Mouse (Mus musculus) forebrain, embryonic 13.5 days (tissue): Measurements from ENCODE around the gene Inhbc. TPM values are rescaled to one million over a fixed set of nuclear protein-coding genes. Genes with fewer than 3 reads are reported as not detected.

Experiments
- ATAC-seq: fragments of 200-750 bp; cut with Nextera tagmentation; 2 replicates; pipeline ENCODE4 v1.8.0; 2017
- H3K27ac ChIP-seq: fragments of 300-500 bp; sonication (generic); 2 replicates; pipeline ENCODE4 v1.5.1; 2015; ENCODE audit warnings: inconsistent platforms, mild to moderate bottlenecking, moderate library complexity
- H3K27me3 ChIP-seq: fragments of 300-500 bp; sonication (generic); 2 replicates; pipeline ENCODE4 v1.6.1; 2015; ENCODE audit warnings: mild to moderate bottlenecking, inconsistent platforms
- H3K36me3 ChIP-seq: fragments of 300-500 bp; sonication (generic); 2 replicates; pipeline ENCODE4 v1.6.1; 2015; ENCODE audit warnings: mild to moderate bottlenecking, inconsistent platforms; ENCODE audit not compliant: poor library complexity, severe bottlenecking
- H3K4me1 ChIP-seq: fragments of 300-500 bp; sonication (generic); 2 replicates; pipeline ENCODE4 v1.6.1; 2015; ENCODE audit warnings: inconsistent platforms
- H3K4me2 ChIP-seq: fragments of 300-500 bp; sonication (generic); 2 replicates; pipeline ENCODE4 v1.6.1; 2015; ENCODE audit warnings: inconsistent platforms, mild to moderate bottlenecking, moderate library complexity
- H3K4me3 ChIP-seq: fragments of 300-500 bp; sonication (generic); 2 replicates; pipeline ENCODE4 v1.5.1; 2015; ENCODE audit warnings: mild to moderate bottlenecking, inconsistent platforms
- H3K9ac ChIP-seq: fragments of 300-500 bp; sonication (generic); 2 replicates; pipeline ENCODE4 v1.6.1; 2015; ENCODE audit warnings: mild to moderate bottlenecking, inconsistent platforms
- H3K9me3 ChIP-seq: fragments of 300-500 bp; sonication (generic); replicated peaks from 2 replicates; pipeline ENCODE4 v1.6.1; 2016; ENCODE audit warnings: inconsistent platforms
- WGBS: fragments of 180-500 bp; shearing (Covaris S2); methylation state at CpG from one replicate; pipeline ENCODE4 v1.1.7; 2015; 5-methylcytosine and 5-hydroxymethylcytosine counted together
- polyA plus RNA-seq: library from polyadenylated mRNA; unstranded; fragments of >200 nt; fragmentation: Nextera tagmentation; extraction: Ambion mirVana; gene quantifications from 2 replicates; pipeline ENCODE4 v1.2.1, GENCODE M21; 2015

The Inhbc gene
- polyA plus RNA-seq, 1 experiment from 2014 or later = not detected

- ATAC-seq = peak; percentile 68; the same call in 1 of the 2 replicates
- peak overlapping the region; percentile 52; the same call in 1 of the 2 replicates for H3K9ac ChIP-seq
- H3K27me3 ChIP-seq = 0 out of 2 replicates have a peak, but pooled peaks cover 15% of the 10 kb centered on the region
These were observed 19.5 kb downstream of the Inhbc start for GRCm38 (mm10) chr10:127350594-127351284.

GRCm38 (mm10) chr10:127349810-127350209 is 20.4 kb downstream of the Inhbc start:
- 80% methylated on average over 8 of the region's 8 CpGs for WGBS
- H3K4me1 ChIP-seq = 0 out of 2 replicates have a peak, but pooled peaks cover 5% of the 10 kb centered on the region

More at GRCm38 (mm10) chr10:127350594-127351284, 19.5 kb downstream of the Inhbc start:
- no peak overlapping the region for H3K27ac ChIP-seq
- peak overlapping the region; percentile 51 for H3K4me2 ChIP-seq
- 16% methylated on average over 24 of the region's 24 CpGs for WGBS
- H3K9me3 ChIP-seq = no peaks in the 10 kb centered on the region
- no peaks in the 10 kb centered on the region for H3K36me3 ChIP-seq
- H3K4me1 ChIP-seq = 0 out of 2 replicates have a peak, but pooled peaks cover 5% of the 10 kb centered on the region
- peak overlapping the region; percentile 17; the same call in 1 of the 2 replicates for H3K4me3 ChIP-seq

GRCm38 (mm10) chr10:127348957-127349356 is 21.3 kb downstream of the Inhbc start:
- 0 out of 2 replicates have a peak, but pooled peaks cover 5% of the 10 kb centered on the region for H3K4me1 ChIP-seq
- no peaks in the 10 kb centered on the region for H3K36me3 ChIP-seq
- H3K27ac ChIP-seq = no peak overlapping the region
- H3K27me3 ChIP-seq = 0 out of 2 replicates have a peak, but pooled peaks cover 15% of the 10 kb centered on the region
- whole genome bisulfite sequencing = 67% methylated on average over 4 of the region's 4 CpGs
- no peak overlapping the region for H3K9ac ChIP-seq
- ATAC-seq = no peak
- H3K4me2 ChIP-seq = no peak overlapping the region
- H3K9me3 ChIP-seq = 0 out of 2 replicates have a peak, but pooled peaks cover 6% of the 10 kb centered on the region
- H3K4me3 ChIP-seq = no peak overlapping the region

More at GRCm38 (mm10) chr10:127349810-127350209, 20.4 kb downstream of the Inhbc start:
- H3K4me3 ChIP-seq = no peak overlapping the region
- 0 out of 2 replicates have a peak, but pooled peaks cover 6% of the 10 kb centered on the region for H3K9me3 ChIP-seq
- no peak for ATAC-seq
- 0 out of 2 replicates have a peak, but pooled peaks cover 15% of the 10 kb centered on the region for H3K27me3 ChIP-seq
- no peak overlapping the region for H3K27ac ChIP-seq
- no peak overlapping the region for H3K9ac ChIP-seq
- H3K36me3 ChIP-seq = no peaks in the 10 kb centered on the region
- H3K4me2 ChIP-seq = no peak overlapping the region

- H3K36me3 ChIP-seq = no peaks in the 10 kb centered on the region
- H3K9me3 ChIP-seq = 0 out of 2 replicates have a peak, but pooled peaks cover 6% of the 10 kb centered on the region
- no peak overlapping the region for H3K4me3 ChIP-seq
- H3K4me1 ChIP-seq = peaks cover 18% of the 10 kb centered on the region
- H3K27ac ChIP-seq = no peak overlapping the region
- no peak overlapping the region for H3K4me2 ChIP-seq
- ATAC-seq = no peak
- 85% methylated on average over 3 of the region's 3 CpGs for WGBS
- H3K27me3 ChIP-seq = peaks cover 18% of the 10 kb centered on the region
- no peak overlapping the region for H3K9ac ChIP-seq
These were observed 24.1 kb downstream of the Inhbc start for GRCm38 (mm10) chr10:127346173-127346572.

- H3K27me3 ChIP-seq = peaks cover 32% of the 10 kb centered on the region
- 66% methylated on average over 3 of the region's 3 CpGs for WGBS
- no peak overlapping the region for H3K9ac ChIP-seq
These were observed 27.2 kb downstream of the Inhbc start for GRCm38 (mm10) chr10:127343029-127343428.

DNA sequence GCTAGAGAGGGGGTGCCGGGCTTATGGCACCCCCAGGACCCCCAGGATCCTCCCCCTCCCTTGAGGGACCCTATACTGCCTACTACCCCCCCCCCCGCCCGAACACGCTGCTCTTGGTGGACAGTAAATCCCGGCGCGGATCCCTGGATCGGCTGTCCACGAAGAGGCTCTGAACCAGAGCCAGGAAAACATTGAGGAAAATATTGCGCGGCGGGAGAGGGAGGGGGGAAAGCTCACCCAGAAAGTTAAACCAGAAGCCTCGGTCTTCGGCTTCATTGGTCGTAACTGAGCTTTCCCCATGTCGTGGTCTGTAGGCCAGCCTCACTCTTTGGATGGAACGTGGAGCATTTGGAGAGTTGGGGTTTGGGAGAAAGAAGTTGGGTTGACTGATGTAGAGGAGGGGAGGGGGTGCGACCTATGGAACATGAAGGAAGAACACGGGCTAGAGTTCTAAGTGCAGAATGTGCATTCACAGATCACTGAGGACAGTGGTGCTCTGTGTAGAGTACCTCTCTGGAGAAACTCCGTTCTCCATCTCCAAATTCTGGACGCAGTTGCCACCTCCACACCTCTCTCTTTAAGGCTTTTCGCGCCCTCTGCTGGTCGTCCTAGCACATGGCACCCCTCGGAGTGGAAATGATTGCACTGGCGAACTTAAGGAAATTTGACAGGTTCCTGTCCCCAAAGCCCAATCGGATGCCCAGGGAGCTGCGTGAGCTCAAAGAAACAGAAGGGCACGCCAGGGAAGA is 28.2 kb downstream of the Inhbc start, which contains the start of gene Gli1:
Gene Gli1 (minus strand): TSS at position 84 of the 749 bp plus-strand sequence.
- ATAC-seq = peak; percentile 63
- Histone ChIP-seq H3K9me3 (0 out of 2 replicates have a peak, but pooled peaks cover 6% of the 10 kb centered on the region), H3K27ac (no peak within 1 kb of the TSS; the same call in 1 of the 2 replicates), H3K27me3 (peaks cover 37% of the 10 kb centered on the region), H3K4me1 (peaks cover 37% of the 10 kb centered on the region), H3K4me3 (peak within 1 kb of the TSS; percentile 40), H3K4me2 (peak within 1 kb of the TSS; percentile 73), H3K36me3 (no peaks in the 10 kb centered on the region), H3K9ac (peak within 1 kb of the TSS; percentile 26; the same call in 1 of the 2 replicates)
- under 1% methylated on average over 29 of the region's 29 CpGs for WGBS

More at GRCm38 (mm10) chr10:127343029-127343428, 27.2 kb downstream of the Inhbc start:
- Histone ChIP-seq H3K9me3 (0 out of 2 replicates have a peak, but pooled peaks cover 6% of the 10 kb centered on the region), H3K36me3 (no peaks in the 10 kb centered on the region), H3K27ac (no peak overlapping the region), H3K4me3 (no peak overlapping the region), H3K4me1 (peaks cover 37% of the 10 kb centered on the region), H3K4me2 (no peak overlapping the region)
- ATAC-seq = no peak

DNA sequence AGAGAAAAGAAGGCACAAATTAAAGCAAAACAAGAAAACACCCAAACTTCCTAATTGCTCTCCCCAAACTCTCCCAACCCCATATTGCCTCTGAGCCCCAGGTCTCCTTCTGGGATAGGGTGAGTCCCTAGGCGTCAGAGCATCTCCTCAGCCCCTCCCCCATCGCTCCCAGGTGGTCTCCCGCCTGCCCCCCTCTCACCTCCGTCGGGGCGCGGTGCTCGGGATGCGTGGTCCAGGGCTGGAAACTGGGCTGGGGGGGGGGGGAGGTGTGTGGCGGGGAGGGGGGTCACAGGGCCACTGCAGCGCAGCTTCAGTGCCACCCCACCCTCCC is 28.9 kb downstream of the Inhbc start:
- no peak overlapping the region; the same call in 1 of the 2 replicates for H3K27ac ChIP-seq
- 0% methylated on average over 5 of the region's 11 CpGs for WGBS
- H3K4me2 ChIP-seq = peak overlapping the region; percentile 73
- 0 out of 2 replicates have a peak, but pooled peaks cover 6% of the 10 kb centered on the region for H3K9me3 ChIP-seq
- H3K9ac ChIP-seq = peak overlapping the region; percentile 26; the same call in 1 of the 2 replicates
- H3K27me3 ChIP-seq = peaks cover 40% of the 10 kb centered on the region
- no peak for ATAC-seq
- H3K36me3 ChIP-seq = no peaks in the 10 kb centered on the region
- H3K4me1 ChIP-seq = peaks cover 37% of the 10 kb centered on the region
- peak overlapping the region; percentile 40 for H3K4me3 ChIP-seq

DNA sequence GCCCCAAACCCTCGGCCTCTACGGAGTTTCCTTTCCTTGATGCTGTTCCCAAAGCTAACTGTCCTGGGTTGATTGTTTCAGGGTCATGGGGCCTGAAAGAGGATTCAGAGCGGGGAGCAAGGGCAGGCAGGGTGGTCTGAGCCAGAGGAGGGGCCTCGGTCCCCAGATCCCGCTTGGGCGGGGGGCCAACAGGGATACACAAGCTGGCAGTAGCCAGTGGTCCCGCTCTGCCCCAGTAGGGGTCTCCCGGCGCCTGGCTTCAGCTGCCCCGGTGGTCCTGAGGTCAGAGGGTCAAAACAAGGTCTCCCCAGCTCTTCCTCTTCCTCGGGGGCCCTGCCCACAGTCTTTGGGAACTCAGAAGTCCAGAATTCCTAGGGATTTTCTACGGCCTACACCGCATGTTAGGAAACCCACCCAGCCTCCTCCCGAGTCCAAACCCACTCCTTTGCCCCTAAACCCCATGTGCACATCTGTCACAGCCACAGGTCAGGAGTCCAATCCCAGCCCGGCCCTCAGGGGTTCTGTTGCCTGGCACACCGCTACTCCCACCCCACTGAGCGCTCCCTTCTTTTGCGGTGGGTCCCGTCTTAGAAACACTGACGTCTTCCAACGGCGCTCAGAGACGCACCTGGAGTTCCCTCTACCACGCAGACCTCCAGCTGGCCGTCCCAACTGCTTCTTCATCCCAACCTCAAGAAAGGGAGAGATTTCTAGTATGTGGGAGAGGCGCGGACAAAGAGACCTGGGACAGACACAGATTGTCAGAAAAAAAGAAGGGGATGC is 29.5 kb downstream of the Inhbc start:
- Histone ChIP-seq H3K27ac (no peak overlapping the region; the same call in 1 of the 2 replicates), H3K4me3 (peak overlapping the region; percentile 40), H3K9me3 (0 out of 2 replicates have a peak, but pooled peaks cover 6% of the 10 kb centered on the region), H3K4me1 (peaks cover 37% of the 10 kb centered on the region), H3K36me3 (no peaks in the 10 kb centered on the region), H3K9ac (0 out of 2 replicates have a peak overlapping the region, but pooled peaks have one; percentile 38), H3K27me3 (peaks cover 40% of the 10 kb centered on the region), H3K4me2 (peak overlapping the region; percentile 73)
- no peak for ATAC-seq
- under 1% methylated on average over 27 of the region's 27 CpGs for WGBS

DNA sequence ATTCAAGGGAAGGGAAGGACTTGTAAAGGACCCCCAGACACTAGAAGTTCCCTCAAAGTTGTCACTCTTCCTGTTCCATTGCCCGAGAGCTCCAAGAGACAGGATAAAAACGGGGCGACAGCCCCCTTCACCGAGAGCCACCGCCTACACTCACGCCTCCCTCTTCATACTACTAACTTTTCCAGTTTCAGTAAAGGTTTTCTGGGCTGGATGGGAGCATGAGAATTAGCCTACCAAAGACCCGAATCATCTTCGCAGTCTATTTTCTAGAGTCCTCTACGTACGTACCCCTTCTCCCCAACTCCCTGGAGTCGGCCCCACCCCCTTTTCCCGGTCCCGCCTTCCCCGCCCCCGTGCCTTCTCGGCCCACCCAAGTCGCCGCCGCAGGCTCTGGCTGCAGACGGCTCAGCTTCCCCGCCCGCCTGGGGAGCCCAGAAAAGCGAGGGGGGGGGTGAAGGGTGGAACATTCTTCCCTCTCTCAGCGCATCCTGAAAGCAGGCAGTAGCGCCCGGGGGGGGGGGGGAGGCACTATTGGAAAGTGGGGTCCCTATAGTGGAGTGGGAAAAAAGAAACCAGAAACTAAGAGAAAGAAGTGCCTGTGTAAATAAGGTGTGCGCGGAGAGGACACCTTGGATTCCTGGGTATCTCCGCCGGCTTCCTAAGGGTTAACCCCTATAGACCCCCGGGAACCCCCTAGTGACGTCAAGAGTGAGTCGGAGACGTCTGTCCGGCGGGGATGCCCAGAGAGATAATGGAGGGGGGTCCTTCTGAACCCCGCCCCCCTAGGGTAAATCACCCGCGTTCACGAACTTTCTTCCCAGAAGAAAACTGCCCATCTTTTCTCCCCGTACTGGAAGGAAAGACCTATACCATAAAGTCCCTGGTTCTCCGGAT is 30.3 kb downstream of the Inhbc start:
- under 1% methylated on average over 42 of the region's 42 CpGs for WGBS
- Histone ChIP-seq H3K27me3 (peaks cover 40% of the 10 kb centered on the region), H3K36me3 (no peaks in the 10 kb centered on the region), H3K4me1 (peaks cover 37% of the 10 kb centered on the region), H3K4me2 (peak overlapping the region; percentile 73), H3K9ac (peak overlapping the region; percentile 54; the same call in 1 of the 2 replicates), H3K27ac (no peak overlapping the region), H3K9me3 (0 out of 2 replicates have a peak, but pooled peaks cover 2% of the 10 kb centered on the region), H3K4me3 (peak overlapping the region; percentile 40)
- ATAC-seq = peak; percentile 36

DNA sequence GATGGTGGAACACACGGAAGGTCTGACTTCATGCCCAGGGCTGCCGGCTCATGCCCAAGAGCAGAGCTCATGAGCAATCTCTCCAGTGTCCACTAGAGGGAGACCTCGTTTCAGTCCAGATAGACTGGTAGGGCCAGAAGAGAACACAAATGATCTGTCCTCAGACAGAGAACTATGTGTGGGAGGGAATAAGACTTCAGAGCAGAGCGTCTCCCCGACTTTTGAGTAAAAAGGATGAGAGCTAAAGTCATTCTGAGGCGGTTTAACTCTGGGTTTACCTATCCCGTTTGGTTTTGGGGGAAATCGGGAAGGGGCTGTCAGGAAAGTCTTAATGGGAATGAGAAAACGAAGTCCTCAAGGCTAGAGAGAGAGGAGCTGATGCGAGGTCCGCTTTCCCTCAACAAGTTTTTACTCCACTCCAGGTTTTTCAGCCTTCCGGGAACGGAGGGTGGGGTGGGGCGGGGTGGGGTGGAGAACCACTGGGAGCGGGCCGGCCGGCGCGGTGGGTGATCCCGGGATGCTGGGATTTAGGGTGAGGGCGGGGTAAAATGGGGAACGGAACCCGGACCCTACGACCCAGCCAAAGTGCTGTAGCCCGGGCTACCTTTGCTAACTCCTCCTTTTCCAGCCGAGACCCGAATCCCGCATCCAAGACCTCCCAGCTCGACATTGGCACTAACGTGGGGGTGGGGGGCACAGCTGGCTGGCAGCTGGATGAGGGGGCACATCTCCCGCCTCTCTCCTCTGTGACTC is 31.1 kb downstream of the Inhbc start:
- peak overlapping the region; percentile 40 for H3K4me3 ChIP-seq
- H3K4me1 ChIP-seq = peaks cover 37% of the 10 kb centered on the region
- H3K27ac ChIP-seq = no peak overlapping the region
- peak; percentile 70 for ATAC-seq
- H3K27me3 ChIP-seq = peaks cover 40% of the 10 kb centered on the region
- peak overlapping the region; percentile 73 for H3K4me2 ChIP-seq
- 0% methylated on average over 30 of the region's 31 CpGs for WGBS
- H3K9ac ChIP-seq = peak overlapping the region; percentile 54; the same call in 1 of the 2 replicates
- H3K9me3 ChIP-seq = no peaks in the 10 kb centered on the region
- H3K36me3 ChIP-seq = no peaks in the 10 kb centered on the region
